Mouse (Mus musculus): ENCODE results near the gene Myo18b.

Gene Myo18b

DNA sequence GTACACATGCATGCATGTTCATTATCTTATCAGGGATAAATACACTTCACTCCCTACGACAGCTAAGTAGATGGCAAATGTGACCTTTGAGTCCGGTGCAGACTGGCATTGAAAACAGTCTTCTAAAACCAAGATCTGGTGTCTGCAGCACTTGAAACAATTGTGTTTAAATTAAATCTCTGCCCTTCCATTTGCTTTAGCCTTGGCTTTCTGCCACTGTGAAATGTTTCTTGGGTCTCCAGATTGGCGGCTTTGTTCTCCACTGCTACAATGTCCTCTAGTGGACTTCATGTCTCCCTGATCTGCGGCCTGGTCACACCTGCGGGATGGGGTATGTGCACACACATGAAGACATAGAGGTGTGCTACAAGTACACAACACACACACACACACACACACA, 221.4 kb downstream of the Myo18b start:
- DNase-seq (ENCODE audit: inconsistent ontology term) = no peak

DNA sequence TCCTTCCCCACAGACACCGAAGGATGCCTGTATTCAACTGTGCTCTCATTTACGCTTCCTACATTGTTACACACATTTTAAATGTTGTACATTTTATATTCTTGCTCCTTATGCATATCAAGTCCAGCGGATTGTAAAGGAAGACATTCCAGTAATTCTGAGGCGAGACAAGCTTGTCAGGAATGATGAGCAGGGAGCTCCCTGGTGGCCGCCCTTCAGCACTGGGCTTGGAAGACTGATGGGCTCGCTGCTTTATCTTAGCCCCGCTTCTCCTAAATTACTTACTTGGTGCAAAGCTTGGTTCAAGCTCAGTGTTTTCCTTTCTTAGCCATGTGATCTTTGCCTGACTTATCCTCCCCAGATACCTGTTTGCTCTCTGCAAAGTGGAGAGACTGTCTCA, 223.7 kb downstream of the Myo18b start:
- DNase-seq (ENCODE audit: inconsistent ontology term) = no peak

DNA sequence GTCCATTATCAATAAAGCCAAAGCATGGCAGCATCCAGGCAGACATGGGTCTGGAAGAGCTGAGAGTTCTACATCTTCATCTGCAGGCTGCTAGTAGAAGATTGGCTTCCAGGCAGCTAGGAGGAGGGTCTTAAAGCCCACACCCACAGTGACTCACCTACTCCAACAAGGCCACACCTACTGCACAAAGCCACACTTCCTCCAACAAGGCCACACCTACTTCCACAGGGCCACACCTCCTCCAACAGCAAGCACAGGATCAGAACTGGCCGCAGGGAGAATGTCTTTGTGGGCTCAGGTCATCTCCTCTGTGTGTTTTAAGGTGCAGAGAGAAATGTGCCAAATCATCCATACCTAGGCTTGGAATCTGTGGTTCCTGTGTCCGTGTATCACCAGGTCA, 224.2 kb downstream of the Myo18b start:
- no peak for DNase-seq (ENCODE audit: inconsistent ontology term)

DNA sequence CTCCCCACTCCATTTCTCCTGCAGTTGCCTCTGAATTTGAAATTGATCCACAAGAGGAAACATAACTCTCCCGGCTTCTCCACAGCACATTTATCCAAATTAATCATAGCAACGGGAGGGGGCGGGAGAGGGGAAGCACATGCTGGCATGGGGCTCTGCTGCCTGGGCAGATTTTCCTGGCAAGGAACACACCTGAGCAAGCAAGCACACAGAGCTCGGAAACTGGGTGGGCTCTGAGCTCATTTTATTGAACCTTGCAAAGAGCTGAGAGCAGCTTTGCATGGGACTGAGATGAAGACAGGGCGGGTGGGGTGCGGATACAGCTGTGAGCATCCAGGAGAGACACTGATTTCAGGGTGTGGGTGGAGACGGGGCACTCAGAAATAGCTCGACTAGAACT, 229.0 kb downstream of the Myo18b start:
- DNase-seq (ENCODE audit: inconsistent ontology term) = no peak

DNA sequence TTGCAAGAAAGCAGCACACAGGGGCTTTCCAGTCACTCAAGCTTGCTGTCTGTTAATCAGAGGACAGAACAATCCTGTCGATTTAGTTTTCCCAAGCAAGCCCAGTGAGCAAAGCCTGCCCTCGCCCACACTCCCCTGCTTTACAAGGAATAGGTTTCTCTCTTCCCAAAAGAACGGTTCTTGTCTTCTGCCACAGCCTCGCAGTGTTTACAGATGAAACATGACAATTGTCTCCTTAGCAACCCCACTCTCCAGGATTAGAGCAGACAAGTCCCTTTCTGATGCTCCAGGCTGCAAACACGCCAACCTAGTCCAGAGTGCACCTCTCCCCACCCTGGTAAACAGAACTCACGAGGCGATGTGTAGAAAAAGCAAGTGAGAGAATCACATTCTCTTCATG, 230.5 kb downstream of the Myo18b start:
- DNase-seq (ENCODE audit: inconsistent ontology term) = no peak

- DNase-seq (ENCODE audit: inconsistent ontology term) = peak; percentile 76
Measured at GRCm38 (mm10) chr5:112663701-112664100, 232.5 kb downstream of the Myo18b start.

DNA sequence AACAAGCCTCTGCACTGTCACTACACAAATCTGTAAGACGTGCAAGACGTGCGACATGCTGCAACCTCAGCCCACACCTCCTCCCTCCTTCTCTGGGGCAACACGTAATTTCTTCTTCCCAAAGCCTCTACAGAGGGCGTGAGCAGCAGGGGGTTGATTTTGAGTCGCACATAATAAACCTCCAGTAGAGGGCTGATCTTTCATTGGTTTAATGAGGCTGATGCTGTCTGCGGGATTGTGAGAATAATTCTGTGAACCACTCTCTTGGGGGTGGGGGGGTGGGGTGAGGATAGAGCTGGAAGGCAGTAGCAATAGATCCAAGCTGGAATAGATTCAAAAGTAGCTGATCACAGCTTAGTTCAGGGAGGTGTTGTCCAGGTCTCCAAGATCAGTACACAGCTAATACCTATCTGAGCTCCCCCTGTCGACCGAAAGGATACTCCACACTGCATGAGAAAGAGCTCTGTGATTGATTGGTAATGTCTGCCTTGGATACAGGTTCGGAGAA, 235.2 kb downstream of the Myo18b start:
- no peak for DNase-seq (ENCODE audit: inconsistent ontology term)

GRCm38 (mm10) chr5:112659295-112659694, 236.9 kb downstream of the Myo18b start:
- no peak for DNase-seq (ENCODE audit: inconsistent ontology term)

GRCm38 (mm10) chr5:112656811-112657210, 239.4 kb downstream of the Myo18b start:
- DNase-seq (ENCODE audit: inconsistent ontology term) = no peak

DNA sequence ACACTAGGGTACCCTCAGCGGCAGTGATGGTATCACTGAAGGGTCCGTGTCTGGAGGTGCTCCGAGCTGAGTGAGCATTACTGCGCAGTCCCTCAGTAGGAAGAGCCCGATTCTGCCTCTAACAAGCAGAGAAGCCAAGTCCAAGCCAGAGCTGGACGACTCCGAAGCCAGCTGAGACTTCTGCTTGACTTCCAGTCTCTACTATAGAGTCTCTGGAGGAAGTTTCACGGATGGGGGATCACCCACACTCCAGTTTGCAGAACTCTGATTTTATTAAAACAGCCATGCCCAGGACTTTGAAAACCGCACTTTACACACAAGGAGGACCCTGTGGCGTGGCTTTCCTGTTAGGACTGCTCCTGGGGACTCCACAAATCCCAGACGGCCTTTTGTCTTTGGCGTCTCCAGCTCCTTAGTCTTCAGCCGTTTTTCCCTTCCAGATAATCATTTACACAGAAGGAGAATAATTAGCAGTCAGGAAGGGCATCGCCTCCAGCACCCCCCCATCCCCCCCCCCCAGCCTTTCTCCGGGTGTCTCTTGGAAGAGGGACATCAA, 240.1 kb downstream of the Myo18b start:
- no peak for DNase-seq (ENCODE audit: inconsistent ontology term)

GRCm38 (mm10) chr5:112655529-112655928, 240.6 kb downstream of the Myo18b start:
- no peak for DNase-seq (ENCODE audit: inconsistent ontology term)

DNA sequence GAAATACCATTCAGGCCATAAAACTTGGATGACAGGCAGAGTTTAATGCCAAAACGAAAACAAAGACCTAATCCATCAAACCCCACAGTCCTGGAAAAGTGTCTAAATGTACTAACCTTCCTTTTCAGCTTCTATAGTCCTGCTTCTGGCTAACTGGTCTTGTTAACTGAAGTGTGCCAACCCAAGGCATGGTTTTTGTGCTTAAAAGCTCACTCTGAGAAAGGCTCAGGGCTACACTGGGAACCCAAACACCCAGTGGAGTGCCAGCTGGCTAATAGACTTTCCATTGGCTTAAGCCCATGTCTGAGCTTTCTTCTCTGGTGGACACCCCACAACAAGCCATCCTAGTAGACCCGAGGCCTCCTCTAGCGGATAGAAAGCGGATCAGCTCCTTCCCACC, 244.1 kb downstream of the Myo18b start:
- DNase-seq (ENCODE audit: inconsistent ontology term) = no peak

GRCm38 (mm10) chr5:112649164-112649702, 246.9 kb downstream of the Myo18b start:
- no peak for DNase-seq (ENCODE audit: inconsistent ontology term)

GRCm38 (mm10) chr5:112646871-112647270, 249.3 kb downstream of the Myo18b start:
- DNase-seq (ENCODE audit: inconsistent ontology term) = no peak

DNA sequence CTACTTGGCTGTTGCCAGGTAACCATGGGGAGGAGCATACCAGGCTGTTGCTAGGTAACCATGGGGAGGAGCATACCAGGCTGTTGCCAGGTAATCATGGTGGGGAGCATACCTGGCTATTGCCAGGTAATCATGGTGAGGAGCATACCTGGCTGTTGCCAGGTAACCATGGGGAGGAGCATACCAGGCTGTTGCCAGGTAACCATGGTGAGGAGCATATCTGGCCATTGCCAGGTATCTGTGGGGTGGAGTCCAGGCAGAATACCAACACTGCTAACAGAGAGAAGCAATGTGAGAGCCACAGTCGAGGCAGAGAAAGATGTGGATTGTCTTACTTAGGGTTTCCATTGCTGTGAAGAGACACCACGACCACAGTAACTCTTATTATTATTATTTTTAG, 250.6 kb downstream of the Myo18b start:
- DNase-seq (ENCODE audit: inconsistent ontology term) = no peak

GRCm38 (mm10) chr5:112643533-112644272, 252.5 kb downstream of the Myo18b start:
- peak; percentile 54 for DNase-seq (ENCODE audit: inconsistent ontology term)

GRCm38 (mm10) chr5:112642731-112643130, 253.4 kb downstream of the Myo18b start:
- DNase-seq (ENCODE audit: inconsistent ontology term) = no peak

DNA sequence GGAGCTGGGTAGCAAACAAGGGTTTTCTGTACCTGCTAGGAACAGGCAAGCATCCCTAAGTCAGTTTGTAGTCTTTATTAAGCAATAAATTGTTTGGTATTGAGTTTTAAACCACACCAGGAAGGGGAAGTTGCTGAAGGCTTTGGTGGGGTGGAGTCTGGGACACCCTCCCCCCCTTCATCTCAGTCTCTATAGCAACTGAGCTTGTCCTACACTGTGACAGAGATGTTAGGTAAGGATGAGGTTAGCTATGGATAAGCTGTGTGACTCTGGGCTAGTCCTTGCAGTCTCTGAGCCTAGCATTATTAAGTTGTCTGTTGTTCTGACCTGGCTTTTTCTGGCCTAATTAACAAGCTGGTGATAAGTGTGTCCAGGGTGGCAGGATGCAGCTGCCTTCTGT, 254.4 kb downstream of the Myo18b start:
- no peak for DNase-seq (ENCODE audit: inconsistent ontology term)

GRCm38 (mm10) chr5:112641131-112641530, 255.0 kb downstream of the Myo18b start:
- no peak for DNase-seq (ENCODE audit: inconsistent ontology term)

DNA sequence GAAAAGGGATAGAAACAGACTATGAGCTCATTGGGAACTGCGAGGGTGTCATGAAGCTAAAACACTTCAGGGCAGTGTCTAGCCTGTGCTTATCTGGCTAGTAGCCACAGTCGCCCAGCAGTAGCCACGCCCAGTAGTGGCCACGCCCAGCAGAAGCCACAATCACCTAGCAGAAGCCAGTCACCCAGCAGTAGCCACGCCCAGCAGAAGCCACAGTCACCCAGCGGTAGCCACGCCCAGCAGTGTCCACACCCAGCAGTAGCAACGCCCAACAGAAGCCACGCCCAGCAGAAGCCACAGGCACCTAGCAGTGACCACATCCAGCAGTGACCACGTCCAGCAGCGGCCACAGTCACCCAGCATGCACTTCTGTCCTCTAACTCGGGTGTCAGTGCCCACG, 255.5 kb downstream of the Myo18b start:
- peak; percentile 27 for DNase-seq (ENCODE audit: inconsistent ontology term)
